Mouse (Mus musculus) MEL (cell line): ENCODE results near the gene Cd36. TPM values are rescaled to one million over a fixed set of nuclear protein-coding genes. Genes with fewer than 3 reads are reported as not detected.
A peak's percentile ranks its signal among the peaks of the same experiment; 100 is the strongest.

ENCODE experiments used
- DNase-seq: peaks from one replicate; pipeline ENCODE4 v3.0.0; 2011; ENCODE audit warnings: low read depth, low spot score
- H3K27ac ChIP-seq: 2 replicates; pipeline ENCODE4 v1.5.1; 2012; ENCODE audit warnings: low read depth, mild to moderate bottlenecking, control low read depth, low read length, moderate library complexity; ENCODE audit not compliant: control insufficient read depth
- H3K27me3 ChIP-seq, 2 experiments: fragments of 150-350 bp in 1 of 2; sonication (generic) in 1 of 2; 2 replicates each; pipeline ENCODE4 v1.6.1; 2012; ENCODE audit warnings: low read length in 2 of 2, mild to moderate bottlenecking in 2 of 2, improper control_type of control experiment in 1 of 2, moderate library complexity in 1 of 2; ENCODE audit not compliant: insufficient read depth in 2 of 2, control insufficient read depth in 1 of 2
- H3K36me3 ChIP-seq, 2 experiments: 2 replicates each; pipeline ENCODE4 v1.6.1; 2012 to 2014; ENCODE audit warnings: low read length in 2 of 2, improper control_type of control experiment in 1 of 2, inconsistent platforms in 1 of 2, mild to moderate bottlenecking in 1 of 2; ENCODE audit not compliant: insufficient read depth in 2 of 2, control insufficient read depth in 1 of 2
- H3K4me1 ChIP-seq, 2 experiments: fragments of 150-350 bp in 1 of 2; sonication (generic) in 1 of 2; 2 replicates each; pipeline ENCODE4 v1.6.1; 2012; ENCODE audit warnings: low read length in 2 of 2, improper control_type of control experiment in 1 of 2, mild to moderate bottlenecking in 1 of 2; ENCODE audit not compliant: insufficient read depth in 2 of 2, control insufficient read depth in 1 of 2
- H3K4me3 ChIP-seq, 2 experiments: fragments of 150-350 bp in 1 of 2; sonication (generic) in 1 of 2; 2 replicates each; pipeline ENCODE4 v1.5.1; 2012; ENCODE audit warnings: low read depth in 2 of 2, low read length in 2 of 2, mild to moderate bottlenecking in 2 of 2, moderate library complexity in 2 of 2, control low read depth in 1 of 2, improper control_type of control experiment in 1 of 2; ENCODE audit not compliant: control insufficient read depth in 1 of 2, insufficient read depth in 1 of 2
- H3K79me2 ChIP-seq: 2 replicates; pipeline ENCODE4 v1.6.1; 2012; ENCODE audit warnings: mild to moderate bottlenecking, low read length, moderate library complexity; ENCODE audit not compliant: control insufficient read depth, poor library complexity, insufficient read depth
- H3K9ac ChIP-seq: 2 replicates; pipeline ENCODE4 v1.6.1; 2012; ENCODE audit warnings: low read depth, mild to moderate bottlenecking, control low read depth, low read length, moderate library complexity; ENCODE audit not compliant: control insufficient read depth, poor library complexity, severe bottlenecking
- H3K9me3 ChIP-seq: fragments of 150-350 bp; sonication (generic); replicated peaks from 2 replicates; pipeline ENCODE4 v1.6.1; 2012; ENCODE audit warnings: mild to moderate bottlenecking, low read length, improper control_type of control experiment, moderate library complexity; ENCODE audit not compliant: insufficient read depth
- BHLHE40 ChIP-seq: IDR thresholded peaks from 2 replicates; pipeline ENCODE4 v1.6.1; 2012; ENCODE audit warnings: low read depth, mild to moderate bottlenecking, inconsistent platforms, low read length, improper control_type of control experiment, borderline replicate concordance
- CHD1 ChIP-seq: IDR thresholded peaks from 2 replicates; pipeline ENCODE4 v1.6.1; 2012; ENCODE audit warnings: low read depth, mild to moderate bottlenecking, inconsistent platforms, low read length, improper control_type of control experiment
- CHD2 ChIP-seq: IDR thresholded peaks from 2 replicates; pipeline ENCODE4 v1.6.1; 2011; ENCODE audit warnings: low read length, improper control_type of control experiment
- CTCF ChIP-seq, 3 experiments: IDR thresholded peaks in 2 of 3; conservative IDR thresholded peaks in 1 of 3; 2 replicates each; pipeline ENCODE4 v1.5.1; 2011 to 2012; ENCODE audit warnings: low read length in 3 of 3, low read depth in 2 of 3, mild to moderate bottlenecking in 2 of 3, improper control_type of control experiment in 1 of 3, inconsistent platforms in 1 of 3, mixed read lengths in 1 of 3, moderate library complexity in 1 of 3; ENCODE audit not compliant: control insufficient read depth in 1 of 3, insufficient read depth in 1 of 3, poor library complexity in 1 of 3, severe bottlenecking in 1 of 3
- ELF1 ChIP-seq: IDR thresholded peaks from 2 replicates; pipeline ENCODE4 v1.6.1; 2014; ENCODE audit warnings: low read depth, mild to moderate bottlenecking, inconsistent platforms, low read length, improper control_type of control experiment, moderate library complexity
- EP300 ChIP-seq, 2 experiments: IDR thresholded peaks; 2 replicates each; pipeline ENCODE4 v1.6.1; 2011; ENCODE audit warnings: improper control_type of control experiment in 2 of 2, low read length in 2 of 2, low read depth in 1 of 2, mild to moderate bottlenecking in 1 of 2
- ETS1 ChIP-seq: IDR thresholded peaks from 2 replicates; pipeline ENCODE4 v1.6.1; 2012; ENCODE audit warnings: low read depth, mild to moderate bottlenecking, inconsistent platforms, low read length, improper control_type of control experiment, moderate library complexity
- GATA1 ChIP-seq: IDR thresholded peaks from 2 replicates; pipeline ENCODE4 v1.6.1; 2011; ENCODE audit warnings: low read depth, low read length, improper control_type of control experiment
- JUND ChIP-seq: IDR thresholded peaks from 2 replicates; pipeline ENCODE4 v1.6.1; 2011; ENCODE audit warnings: low read depth, mild to moderate bottlenecking, improper control_type of control experiment, low read length
- KAT2A ChIP-seq: conservative IDR thresholded peaks from 2 replicates; pipeline ENCODE4 v1.6.1; 2012; ENCODE audit warnings: low read depth, low read length, improper control_type of control experiment, inconsistent platforms
- MAFK ChIP-seq: IDR thresholded peaks from 2 replicates; pipeline ENCODE4 v1.6.1; 2011; ENCODE audit warnings: low read depth, mild to moderate bottlenecking, low read length, improper control_type of control experiment, borderline replicate concordance
- MAZ ChIP-seq: IDR thresholded peaks from 2 replicates; pipeline ENCODE4 v1.6.1; 2012; ENCODE audit warnings: low read depth, mild to moderate bottlenecking, inconsistent platforms, low read length, improper control_type of control experiment
- MYC ChIP-seq: IDR thresholded peaks from 2 replicates; pipeline ENCODE4 v1.6.1; 2011; ENCODE audit warnings: low read depth, mild to moderate bottlenecking, low read length, improper control_type of control experiment, moderate library complexity
- NELFE ChIP-seq: IDR thresholded peaks from 2 replicates; pipeline ENCODE4 v1.6.1; 2011; ENCODE audit warnings: low read depth, low read length, improper control_type of control experiment
- POLR2AphosphoS2 ChIP-seq: IDR thresholded peaks from 2 replicates; pipeline ENCODE4 v1.6.1; 2011; ENCODE audit warnings: low read length, improper control_type of control experiment
- POLR2AphosphoS5 ChIP-seq: IDR thresholded peaks from 2 replicates; pipeline ENCODE4 v1.6.1; 2012; ENCODE audit warnings: low read depth, borderline replicate concordance, mild to moderate bottlenecking, inconsistent platforms, low read length, moderate library complexity, mixed read lengths
- RAD21 ChIP-seq: IDR thresholded peaks from 2 replicates; pipeline ENCODE4 v1.6.1; 2011; ENCODE audit warnings: mild to moderate bottlenecking, low read depth, low read length, improper control_type of control experiment
- RCOR1 ChIP-seq: IDR thresholded peaks from 2 replicates; pipeline ENCODE4 v1.6.1; 2012; ENCODE audit warnings: low read depth, mild to moderate bottlenecking, inconsistent platforms, low read length, improper control_type of control experiment
- SIN3A ChIP-seq: IDR thresholded peaks from 2 replicates; pipeline ENCODE4 v1.6.1; 2012; ENCODE audit warnings: low read length, improper control_type of control experiment, inconsistent platforms
- SMC3 ChIP-seq: IDR thresholded peaks from 2 replicates; pipeline ENCODE4 v1.6.1; 2011; ENCODE audit warnings: low read depth, low read length, improper control_type of control experiment
- TAL1 ChIP-seq: IDR thresholded peaks from 2 replicates; pipeline ENCODE4 v1.6.1; 2012; ENCODE audit warnings: mild to moderate bottlenecking, inconsistent platforms, low read length, moderate library complexity, mixed read lengths
- TBP ChIP-seq: IDR thresholded peaks from 2 replicates; pipeline ENCODE4 v1.8.0; 2011; ENCODE audit warnings: low read depth, low read length, improper control_type of control experiment
- USF1 ChIP-seq: IDR thresholded peaks from 2 replicates; pipeline ENCODE4 v1.6.1; 2014; ENCODE audit warnings: low read depth, mild to moderate bottlenecking, inconsistent platforms, low read length, improper control_type of control experiment, moderate library complexity
- ZC3H11A ChIP-seq: IDR thresholded peaks from 2 replicates; pipeline ENCODE4 v1.6.1; 2012; ENCODE audit warnings: low read depth, mild to moderate bottlenecking, inconsistent platforms, low read length, improper control_type of control experiment
- ZKSCAN1 ChIP-seq: IDR thresholded peaks from 2 replicates; pipeline ENCODE4 v1.6.1; 2012; ENCODE audit warnings: low read depth, mild to moderate bottlenecking, inconsistent platforms, low read length, improper control_type of control experiment, moderate library complexity
- ZNF384 ChIP-seq: IDR thresholded peaks from 2 replicates; pipeline ENCODE4 v1.6.1; 2012; ENCODE audit warnings: low read depth, mild to moderate bottlenecking, inconsistent platforms, low read length, improper control_type of control experiment
- polyA plus RNA-seq, 2 experiments: library from polyadenylated mRNA; stranded (reverse) in 1 of 2; unstranded in 1 of 2; fragments of >175 nt in 1 of 2; fragments of >200 nt in 1 of 2; gene quantifications; 2 replicates each; pipeline versions ENCODE4 v1.2.1 to v1.2.4; 2012; ENCODE audit warnings: low replicate concordance in 2 of 2, low read depth in 1 of 2; ENCODE audit not compliant: insufficient read length in 2 of 2, insufficient read depth in 1 of 2, missing spikeins in 1 of 2
- total RNA-seq: library from RNA; depleted of rRNA; stranded (reverse); fragments of 300-350 nt; gene quantifications from 2 replicates; pipeline ENCODE4 v1.2.3, GENCODE M21; 2012

Gene Cd36
- total and polyA plus RNA-seq, 3 experiments = 0.07 to 0.19 TPM; not detected in 1

GRCm38 (mm10) chr5:17843316-17843715, 45.3 kb downstream of the Cd36 start (continued):
- no peak for TF ChIP-seq TAL1

- Histone ChIP-seq H3K9me3 (no peaks in the 10 kb centered on the region), H3K79me2 (no peaks in the 10 kb centered on the region), H3K4me3 (no peak overlapping the region), H3K36me3 (no peaks in the 10 kb centered on the region), H3K27ac (no peak overlapping the region), H3K27me3 (no peaks in the 10 kb centered on the region), H3K9ac (no peak overlapping the region), H3K4me1 (no peaks in the 10 kb centered on the region)
- DNase-seq = no peak
- TF ChIP-seq MAFK = no peak
- TF ChIP-seq MYC = no peak
- no peak for TF ChIP-seq KAT2A
- TF ChIP-seq SMC3 = no peak
- TF ChIP-seq POLR2AphosphoS2 = no peak
Measured at GRCm38 (mm10) chr5:17842111-17842729, 46.4 kb downstream of the Cd36 start.

- Histone ChIP-seq H3K9me3 (no peaks in the 10 kb centered on the region), H3K27ac (no peak overlapping the region), H3K4me1 (no peaks in the 10 kb centered on the region), H3K9ac (no peak overlapping the region), H3K4me3 (no peak overlapping the region), H3K27me3 (no peaks in the 10 kb centered on the region), H3K36me3 (no peaks in the 10 kb centered on the region), H3K79me2 (no peaks in the 10 kb centered on the region)
- no peak for DNase-seq
- TF ChIP-seq ETS1 (no peak), SIN3A (no peak), EP300 (IDR thresholded peaks at IDR 0.05; ENCODE audit: low read depth in 1 of 2, low read length in 2 of 2) (no peak), MYC (no peak), POLR2AphosphoS5 (no peak), KAT2A (no peak), CTCF (IDR thresholded peaks at IDR 0.05 in 2 of 3, conservative IDR thresholded peaks at IDR 0.05 in 1 of 3; ENCODE audit: control insufficient read depth in 1 of 3, insufficient read depth in 1 of 3, low read depth in 2 of 3, low read length in 3 of 3, poor library complexity in 1 of 3, severe bottlenecking in 1 of 3) (no peak), USF1 (peak; percentile 62)
Measured at GRCm38 (mm10) chr5:17839549-17839948, 49.1 kb downstream of the Cd36 start.

GRCm38 (mm10) chr5:17836408-17836807, 52.2 kb downstream of the Cd36 start:
- DNase-seq = no peak
- Histone ChIP-seq H3K4me3 (no peak overlapping the region), H3K9ac (no peak overlapping the region), H3K36me3 (no peaks in the 10 kb centered on the region), H3K27me3 (no peaks in the 10 kb centered on the region), H3K9me3 (no peaks in the 10 kb centered on the region), H3K79me2 (no peaks in the 10 kb centered on the region), H3K4me1 (no peaks in the 10 kb centered on the region), H3K27ac (no peak overlapping the region)
- TF ChIP-seq CHD1 = no peak
- no peak for TF ChIP-seq MAZ
- no peak for TF ChIP-seq JUND
- TF ChIP-seq GATA1 = no peak
- no peak for TF ChIP-seq BHLHE40
- TF ChIP-seq ZKSCAN1 = no peak
- TF ChIP-seq ZNF384 = no peak
- no peak for TF ChIP-seq MAFK
- TF ChIP-seq ZC3H11A = no peak
- TF ChIP-seq RCOR1 = no peak
- no peak for TF ChIP-seq ELF1
- TF ChIP-seq TBP = no peak
- no peak for TF ChIP-seq RAD21
- no peak for TF ChIP-seq CHD2
- no peak for TF ChIP-seq NELFE
- TF ChIP-seq KAT2A = no peak
